Mouse (Mus musculus) erythroblast, adult 5-6 weeks (primary cell): ENCODE data around the gene Smarcc2. TPM values are rescaled to one million over a fixed set of nuclear protein-coding genes. Genes with fewer than 3 reads are reported as not detected.

Experiments
- total RNA-seq, 2 experiments: library from RNA; stranded (forward) in 1 of 2; stranded (reverse) in 1 of 2; fragments of 150-400 nt in 1 of 2; fragments of 200-764, 138-1000 nt in 1 of 2; gene quantifications; 2 replicates each; pipeline versions ENCODE4 v1.2.3 to v1.2.4; 2015 to 2017; ENCODE audit warnings: low replicate concordance in 2 of 2

Smarcc2 gene
- total RNA-seq, 2 experiments from 2014 or later, result 22.1 to 29.0 TPM

Other genes starting within 250 kb of the Smarcc2 start
- gene Spryd4, start 247.4 kb upstream of the Smarcc2 start, total RNA-seq (2015; ENCODE audit: low replicate concordance), result 6.3 and 6.7 TPM in 2 replicates
- gene Spryd4, start 247.4 kb upstream of the Smarcc2 start, total RNA-seq (2017; ENCODE audit: low replicate concordance), result 1.4 and 3.1 TPM in 2 replicates
- gene Mip, start 233.4 kb upstream of the Smarcc2 start, total RNA-seq (2015; ENCODE audit: low replicate concordance), result not detected in 2 replicates
- 0.84 and 0.85 TPM in 2 replicates for gene Mip, start 233.4 kb upstream of the Smarcc2 start, total RNA-seq (2017; ENCODE audit: low replicate concordance)
- 4.0 and 6.3 TPM in 2 replicates for gene Timeless, start 227.2 kb upstream of the Smarcc2 start, total RNA-seq (2015; ENCODE audit: low replicate concordance)
- 39.4 and 44.5 TPM in 2 replicates for gene Timeless, start 227.2 kb upstream of the Smarcc2 start, total RNA-seq (2017; ENCODE audit: low replicate concordance)
- 1.7 TPM in 1 of 2 replicates, not detected in the other for gene Apon, start 205.2 kb upstream of the Smarcc2 start, total RNA-seq (2015; ENCODE audit: low replicate concordance)
- 1.5 TPM in 1 of 2 replicates, not detected in the other for gene Apon, start 205.2 kb upstream of the Smarcc2 start, total RNA-seq (2017; ENCODE audit: low replicate concordance)
- gene Apof, start 190.6 kb upstream of the Smarcc2 start, total RNA-seq (2015; ENCODE audit: low replicate concordance), result not detected in 2 replicates
- not detected in 2 replicates for gene Apof, start 190.6 kb upstream of the Smarcc2 start, total RNA-seq (2017; ENCODE audit: low replicate concordance)
- gene Stat2, start 188.7 kb upstream of the Smarcc2 start, total RNA-seq (2015; ENCODE audit: low replicate concordance), result 14.8 and 25.1 TPM in 2 replicates
- gene Stat2, start 188.7 kb upstream of the Smarcc2 start, total RNA-seq (2017; ENCODE audit: low replicate concordance), result 16.0 and 25.2 TPM in 2 replicates
- gene Il23a, start 160.5 kb upstream of the Smarcc2 start, total RNA-seq (2015; ENCODE audit: low replicate concordance), result not detected in 2 replicates
- gene Il23a, start 160.5 kb upstream of the Smarcc2 start, total RNA-seq (2017; ENCODE audit: low replicate concordance), result not detected in 2 replicates
- gene Pan2, start 155.9 kb upstream of the Smarcc2 start, total RNA-seq (2015; ENCODE audit: low replicate concordance), result 7.9 and 8.8 TPM in 2 replicates
- 7.5 and 8.9 TPM in 2 replicates for gene Pan2, start 155.9 kb upstream of the Smarcc2 start, total RNA-seq (2017; ENCODE audit: low replicate concordance)
- gene Cnpy2, start 136.8 kb upstream of the Smarcc2 start, total RNA-seq (2015; ENCODE audit: low replicate concordance), result 30.7 and 48.6 TPM in 2 replicates
- 15.5 and 38.3 TPM in 2 replicates for gene Cnpy2, start 136.8 kb upstream of the Smarcc2 start, total RNA-seq (2017; ENCODE audit: low replicate concordance)
- gene Cs, start 121.5 kb upstream of the Smarcc2 start, total RNA-seq (2015; ENCODE audit: low replicate concordance), result 60.5 and 67.5 TPM in 2 replicates
- gene Cs, start 121.5 kb upstream of the Smarcc2 start, total RNA-seq (2017; ENCODE audit: low replicate concordance), result 26.2 and 30.6 TPM in 2 replicates
- 1.9 and 5.6 TPM in 2 replicates for gene Coq10a, start 90.3 kb upstream of the Smarcc2 start, total RNA-seq (2015; ENCODE audit: low replicate concordance)
- gene Coq10a, start 90.3 kb upstream of the Smarcc2 start, total RNA-seq (2017; ENCODE audit: low replicate concordance), result 2.8 and 3.2 TPM in 2 replicates
- gene Ankrd52, start 82.1 kb upstream of the Smarcc2 start, total RNA-seq (2015; ENCODE audit: low replicate concordance), result 7.7 and 30.0 TPM in 2 replicates
- gene Ankrd52, start 82.1 kb upstream of the Smarcc2 start, total RNA-seq (2017; ENCODE audit: low replicate concordance), result 2.9 and 3.5 TPM in 2 replicates
- not detected in 2 replicates for gene Slc39a5, start 58.0 kb upstream of the Smarcc2 start, total RNA-seq (2015; ENCODE audit: low replicate concordance)
- not detected in 2 replicates for gene Slc39a5, start 58.0 kb upstream of the Smarcc2 start, total RNA-seq (2017; ENCODE audit: low replicate concordance)
- gene Nabp2, start 47.8 kb upstream of the Smarcc2 start, total RNA-seq (2015; ENCODE audit: low replicate concordance), result 11.1 and 20.1 TPM in 2 replicates
- gene Nabp2, start 47.8 kb upstream of the Smarcc2 start, total RNA-seq (2017; ENCODE audit: low replicate concordance), result 7.4 and 15.2 TPM in 2 replicates
- gene Rnf41, start 47.6 kb upstream of the Smarcc2 start, total RNA-seq (2015; ENCODE audit: low replicate concordance), result 2.9 and 4.6 TPM in 2 replicates
- 2.9 and 3.3 TPM in 2 replicates for gene Rnf41, start 47.6 kb upstream of the Smarcc2 start, total RNA-seq (2017; ENCODE audit: low replicate concordance)
- 410 and 475 TPM in 2 replicates for gene Myl6, start 34.9 kb downstream of the Smarcc2 start, total RNA-seq (2015; ENCODE audit: low replicate concordance)
- gene Myl6, start 34.9 kb downstream of the Smarcc2 start, total RNA-seq (2017; ENCODE audit: low replicate concordance), result 558 TPM in 2 replicates
- gene Myl6b, start 39.4 kb downstream of the Smarcc2 start, total RNA-seq (2015; ENCODE audit: low replicate concordance), result 5.4 TPM in 1 of 2 replicates, not detected in the other
- gene Myl6b, start 39.4 kb downstream of the Smarcc2 start, total RNA-seq (2017; ENCODE audit: low replicate concordance), result 0.85 TPM in 1 of 2 replicates, not detected in the other
- 15.2 and 16.9 TPM in 2 replicates for gene Esyt1, start 66.6 kb downstream of the Smarcc2 start, total RNA-seq (2015; ENCODE audit: low replicate concordance)
- gene Esyt1, start 66.6 kb downstream of the Smarcc2 start, total RNA-seq (2017; ENCODE audit: low replicate concordance), result 24.8 and 27.9 TPM in 2 replicates
- gene Zc3h10, start 88.5 kb downstream of the Smarcc2 start, total RNA-seq (2015; ENCODE audit: low replicate concordance), result 0.19 and 0.63 TPM in 2 replicates
- 2.8 and 3.2 TPM in 2 replicates for gene Zc3h10, start 88.5 kb downstream of the Smarcc2 start, total RNA-seq (2017; ENCODE audit: low replicate concordance)
- gene Rpl41, start 90.1 kb downstream of the Smarcc2 start, total RNA-seq (2015; ENCODE audit: low replicate concordance), result 936 and 1,095 TPM in 2 replicates
- 729 and 801 TPM in 2 replicates for gene Rpl41, start 90.1 kb downstream of the Smarcc2 start, total RNA-seq (2017; ENCODE audit: low replicate concordance)
- 71.3 and 75.2 TPM in 2 replicates for gene Pa2g4, start 106.7 kb downstream of the Smarcc2 start, total RNA-seq (2015; ENCODE audit: low replicate concordance)
- gene Pa2g4, start 106.7 kb downstream of the Smarcc2 start, total RNA-seq (2017; ENCODE audit: low replicate concordance), result 42.9 and 67.5 TPM in 2 replicates
- gene Erbb3, start 130.4 kb downstream of the Smarcc2 start, total RNA-seq (2015; ENCODE audit: low replicate concordance), result 0.63 TPM in 1 of 2 replicates, not detected in the other
- gene Erbb3, start 130.4 kb downstream of the Smarcc2 start, total RNA-seq (2017; ENCODE audit: low replicate concordance), result 0.09 TPM in 1 of 2 replicates, not detected in the other
- gene Rps26, start 167.5 kb downstream of the Smarcc2 start, total RNA-seq (2015; ENCODE audit: low replicate concordance), result 345 and 426 TPM in 2 replicates
- 114 and 205 TPM in 2 replicates for gene Rps26, start 167.5 kb downstream of the Smarcc2 start, total RNA-seq (2017; ENCODE audit: low replicate concordance)
- gene Ikzf4, start 186.7 kb downstream of the Smarcc2 start, total RNA-seq (2015; ENCODE audit: low replicate concordance), result not detected in 2 replicates
- 0.09 TPM in 1 of 2 replicates, not detected in the other for gene Ikzf4, start 186.7 kb downstream of the Smarcc2 start, total RNA-seq (2017; ENCODE audit: low replicate concordance)
- 3.1 and 7.5 TPM in 2 replicates for gene Suox, start 214.8 kb downstream of the Smarcc2 start, total RNA-seq (2015; ENCODE audit: low replicate concordance)
- 8.4 and 11.3 TPM in 2 replicates for gene Suox, start 214.8 kb downstream of the Smarcc2 start, total RNA-seq (2017; ENCODE audit: low replicate concordance)
- gene Rab5b, start 237.0 kb downstream of the Smarcc2 start, total RNA-seq (2015; ENCODE audit: low replicate concordance), result 26.9 and 42.2 TPM in 2 replicates
- gene Rab5b, start 237.0 kb downstream of the Smarcc2 start, total RNA-seq (2017; ENCODE audit: low replicate concordance), result 64.8 and 71.7 TPM in 2 replicates
- gene Pmel, start 244.9 kb downstream of the Smarcc2 start, total RNA-seq (2015; ENCODE audit: low replicate concordance), result not detected in 2 replicates
- gene Pmel, start 244.9 kb downstream of the Smarcc2 start, total RNA-seq (2017; ENCODE audit: low replicate concordance), result not detected in 2 replicates
- 29.8 and 37.2 TPM in 2 replicates for gene Cdk2, start 245.8 kb downstream of the Smarcc2 start, total RNA-seq (2015; ENCODE audit: low replicate concordance)
- 21.0 and 34.3 TPM in 2 replicates for gene Cdk2, start 245.8 kb downstream of the Smarcc2 start, total RNA-seq (2017; ENCODE audit: low replicate concordance)